Mouse (Mus musculus) spleen, embryonic (tissue): ENCODE measurements around the gene Baiap2l1.

Experiments used
- CTCF ChIA-PET: fragments of 350-600 bp; sonication (Branson Sonifier 250); formaldehyde crosslinking; loops from one replicate; lab custom pipeline; 2022; lab: Charles Lee

The Baiap2l1 gene

DNA sequence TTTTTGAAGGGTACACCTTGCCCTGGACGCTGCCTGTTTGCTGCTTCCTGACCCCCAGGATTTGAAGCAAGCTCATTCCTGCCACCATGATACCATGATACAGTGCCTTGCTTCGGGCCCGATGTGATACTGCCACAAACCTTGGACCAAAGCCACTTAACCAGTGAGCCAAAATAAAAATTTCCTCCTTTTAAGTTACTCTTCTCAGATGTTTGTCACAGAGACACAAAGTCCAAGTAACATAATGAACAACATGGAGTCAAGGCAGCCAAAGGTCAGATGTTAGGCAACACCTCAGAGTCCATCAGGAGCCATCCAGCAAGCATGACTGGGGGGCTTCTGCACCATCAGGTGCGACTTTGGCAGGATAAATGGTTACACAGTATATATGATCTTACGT is 125.4 kb downstream of the Baiap2l1 start:
- CTCF ChIA-PET = interaction anchor here (0.6 kb wide), 1 partner anchor 251 kb away, joined by 3 read pairs; no protein-coding TSS in a partner anchor

DNA sequence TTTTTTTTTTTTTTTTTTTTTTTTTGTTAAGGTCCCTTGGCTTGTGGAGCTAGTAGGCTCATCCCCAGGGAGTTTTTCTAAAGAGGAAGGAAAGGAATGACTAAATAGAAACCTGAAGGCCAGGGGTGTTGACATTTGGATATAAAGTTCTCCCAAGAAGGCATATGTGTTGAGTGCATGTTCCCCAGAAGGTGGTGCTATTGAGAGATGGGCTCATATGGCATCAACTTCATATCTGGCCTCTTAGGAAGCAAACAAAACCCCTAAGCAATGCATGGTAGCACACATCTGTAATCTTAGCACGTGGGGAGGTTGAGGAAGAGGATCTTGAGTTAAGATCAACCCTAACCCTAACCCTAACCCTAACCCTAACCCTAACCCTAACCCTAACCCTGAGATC is 126.5 kb downstream of the Baiap2l1 start:
- CTCF ChIA-PET = interaction anchor here (0.7 kb wide), 1 partner anchor 36 kb away, joined by 4 read pairs; no protein-coding TSS in a partner anchor

DNA sequence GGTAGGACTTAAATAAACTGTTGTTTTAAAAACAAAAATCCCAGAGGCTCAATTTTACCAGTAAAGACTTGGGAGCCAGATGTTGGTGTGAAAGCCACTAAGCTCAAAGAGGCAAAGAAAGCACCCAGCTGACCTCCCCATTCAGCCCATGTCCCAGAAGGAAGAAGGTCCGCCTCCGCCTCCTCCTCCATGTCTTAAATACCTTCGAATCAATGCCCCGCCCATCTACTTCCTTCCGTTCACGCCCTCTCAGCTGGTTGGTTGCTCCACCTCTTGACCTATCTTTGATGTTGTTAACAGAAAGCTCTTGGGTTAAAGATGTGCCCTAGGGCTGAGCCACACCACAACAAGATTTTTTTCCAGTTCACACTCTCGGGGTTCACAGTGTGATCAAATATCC is 127.7 kb downstream of the Baiap2l1 start:
- CTCF ChIA-PET = interaction anchor here (0.7 kb wide), 1 partner anchor 20 kb away, joined by 3 read pairs; no protein-coding TSS in a partner anchor

DNA sequence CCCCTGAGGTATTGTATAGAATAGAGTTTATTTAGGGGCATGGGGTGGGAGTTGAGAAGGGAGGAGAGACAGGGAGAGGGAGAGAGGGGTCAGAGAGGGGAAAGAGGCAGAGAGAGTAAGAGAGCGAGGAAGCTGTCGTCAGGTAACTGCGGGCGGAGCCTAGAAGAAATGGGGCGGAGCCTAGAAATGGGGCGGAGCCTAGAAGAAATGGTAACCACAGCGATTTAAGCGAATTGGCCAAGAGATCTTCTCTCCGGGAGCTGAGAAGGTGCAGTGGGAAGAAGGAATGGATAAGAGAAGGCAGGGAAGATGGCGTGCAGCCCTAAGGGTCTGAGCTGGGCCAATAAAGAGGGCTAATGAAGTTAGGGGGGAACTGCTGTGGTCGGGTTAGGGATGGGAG is 131.7 kb downstream of the Baiap2l1 start:
- CTCF ChIA-PET = no interaction called here

DNA sequence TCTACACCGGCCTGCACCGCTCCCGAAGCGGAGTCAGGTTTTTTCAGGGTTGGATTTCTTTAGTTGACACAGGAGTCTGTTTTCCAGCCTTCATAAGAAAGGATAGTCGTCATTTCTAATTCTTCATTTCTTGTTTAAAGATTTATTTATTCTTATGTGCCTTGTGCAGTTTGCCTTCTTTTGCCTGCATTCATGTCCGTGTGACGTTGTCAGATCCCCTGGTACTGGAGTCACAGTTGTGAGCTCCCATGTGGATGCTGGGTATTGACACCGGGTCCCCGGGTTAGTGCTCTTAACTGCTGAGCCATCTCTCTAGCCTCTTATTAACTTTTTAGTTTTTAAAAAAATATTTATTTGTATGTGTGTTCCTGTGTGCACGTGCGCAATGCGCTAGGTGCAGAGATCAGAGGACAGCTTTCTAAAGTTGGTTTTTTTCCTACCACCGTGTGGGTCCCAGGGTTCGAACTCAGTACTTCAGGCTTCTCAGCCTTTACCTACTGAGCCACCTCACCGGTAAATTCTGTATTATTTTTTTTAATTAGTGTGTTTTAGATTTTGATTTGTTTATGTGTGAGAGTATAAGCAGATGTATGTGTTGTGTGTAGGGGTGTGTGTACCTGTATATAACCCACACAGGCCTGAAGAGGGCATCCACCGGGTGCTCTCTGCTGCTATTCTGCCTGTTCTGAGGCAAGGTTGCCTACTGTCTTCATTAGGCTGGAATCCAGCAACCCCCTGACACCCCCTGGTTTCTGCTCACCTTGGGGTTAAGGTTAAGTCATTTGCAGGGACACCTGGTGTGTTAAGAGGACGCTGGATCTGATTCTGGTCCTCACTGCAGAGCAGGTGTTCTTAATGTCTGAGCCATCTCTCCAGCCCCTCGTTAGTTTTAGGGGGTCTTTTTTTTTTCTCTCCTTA is 133.8 kb downstream of the Baiap2l1 start:
- CTCF ChIA-PET = interaction anchor here (1.7 kb wide), 1 partner anchor 16 kb away, joined by 3 read pairs; no protein-coding TSS in a partner anchor

DNA sequence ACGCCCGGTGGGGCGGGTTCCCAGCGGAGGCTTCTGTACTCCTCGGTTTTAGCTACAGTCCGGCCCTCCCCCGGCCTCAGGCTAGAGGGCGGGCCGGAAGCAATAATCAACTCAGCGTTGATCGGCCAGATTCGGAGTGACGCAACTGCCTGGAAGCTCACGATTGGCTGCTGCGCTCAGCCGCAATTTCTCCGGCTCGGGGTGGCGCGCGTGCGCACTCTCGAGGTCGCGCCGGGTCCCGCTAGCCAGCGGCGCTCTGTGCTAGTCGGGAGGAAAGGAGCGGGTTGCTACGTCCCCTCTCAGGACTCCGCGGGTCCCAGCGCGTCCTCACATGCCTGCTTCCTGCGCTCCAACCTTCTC is 134.4 kb downstream of the Baiap2l1 start, which contains the start of gene Tecpr1:
Gene Tecpr1, minus strand, starts transcription at position 113 of the 360 bp plus-strand sequence.
- CTCF ChIA-PET = interaction anchor here (1.7 kb wide), 1 partner anchor 16 kb away, joined by 3 read pairs; no protein-coding TSS in a partner anchor

DNA sequence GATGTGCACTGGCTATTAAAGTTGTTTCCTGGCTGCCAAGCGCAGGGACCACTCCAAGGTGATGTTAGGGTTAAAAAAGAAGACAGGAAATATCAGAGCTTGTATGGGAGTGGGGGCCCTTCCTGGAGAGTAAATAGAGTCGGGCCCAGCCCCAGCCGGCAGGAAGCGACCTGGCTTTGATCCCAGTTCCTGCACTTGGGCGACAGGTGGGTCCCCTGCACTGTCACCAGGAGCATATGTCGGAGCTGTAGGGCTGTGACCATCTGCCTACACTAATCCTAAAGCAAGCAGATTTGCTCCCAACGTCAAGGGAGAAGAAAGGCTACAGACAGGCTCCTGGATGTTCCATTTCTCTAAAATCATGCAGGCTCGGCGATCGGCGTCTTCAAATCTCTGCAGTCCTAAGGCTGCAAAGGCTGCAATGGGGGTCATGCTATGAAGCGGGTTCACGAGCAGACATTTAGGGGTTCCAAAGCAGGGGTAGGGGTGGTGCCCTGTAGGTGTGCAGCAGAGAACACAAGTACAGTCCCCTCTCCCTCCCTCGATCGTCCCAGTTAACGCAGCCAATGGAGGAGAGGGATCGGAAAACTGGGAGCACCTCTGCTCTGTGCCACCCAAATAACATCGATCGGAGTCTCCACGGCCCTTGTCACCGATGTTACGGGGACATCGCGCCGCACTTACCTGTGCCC is 135.0 kb downstream of the Baiap2l1 start:
- CTCF ChIA-PET = interaction anchor here (0.6 to 1.7 kb wide), 4 partner anchors 15 to 828 kb away, joined by 3 to 4 read pairs (median 3); no protein-coding TSS in a partner anchor

DNA sequence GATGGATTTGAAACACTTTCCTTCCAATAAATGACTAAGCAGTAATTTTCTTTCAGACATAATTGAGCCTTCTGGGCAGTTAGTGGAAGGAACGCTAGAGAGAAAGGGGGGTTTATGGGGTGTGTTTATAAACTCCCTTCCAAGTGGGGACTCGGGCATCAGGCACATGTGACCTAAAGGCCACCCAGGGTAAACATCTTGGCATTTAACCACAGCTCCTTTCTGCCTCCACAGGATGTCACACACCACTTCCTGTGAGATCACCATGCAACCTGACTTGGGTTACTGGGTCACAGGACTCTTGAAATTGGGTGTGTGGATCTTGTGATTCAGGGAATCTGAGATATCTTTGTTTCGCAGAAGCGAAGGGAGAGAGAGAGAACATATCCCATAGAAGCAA is 136.6 kb downstream of the Baiap2l1 start:
- CTCF ChIA-PET = interaction anchor here (0.6 to 1.0 kb wide), 2 partner anchors 14 to 29 kb away, joined by 3 to 4 read pairs; no protein-coding TSS in a partner anchor

DNA sequence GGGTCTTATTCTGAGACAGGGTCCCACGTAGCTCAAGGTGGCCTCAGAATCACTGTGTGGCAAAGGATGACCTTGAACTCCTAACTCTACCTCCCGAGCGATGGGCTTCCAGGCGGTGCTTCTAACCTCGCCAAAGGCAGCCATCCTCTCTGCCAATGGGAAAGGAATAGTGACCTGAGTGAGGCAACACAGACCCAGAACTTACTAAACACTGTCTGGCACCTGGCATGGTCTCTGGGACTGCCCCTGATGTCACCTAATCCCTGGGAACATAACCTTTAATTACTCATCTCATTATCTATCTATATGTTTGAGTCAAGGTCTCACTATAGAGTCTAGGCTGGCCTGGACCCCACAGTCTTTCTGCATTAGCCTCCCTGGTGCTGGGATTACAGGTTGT is 138.0 kb downstream of the Baiap2l1 start:
- CTCF ChIA-PET = no interaction called here

DNA sequence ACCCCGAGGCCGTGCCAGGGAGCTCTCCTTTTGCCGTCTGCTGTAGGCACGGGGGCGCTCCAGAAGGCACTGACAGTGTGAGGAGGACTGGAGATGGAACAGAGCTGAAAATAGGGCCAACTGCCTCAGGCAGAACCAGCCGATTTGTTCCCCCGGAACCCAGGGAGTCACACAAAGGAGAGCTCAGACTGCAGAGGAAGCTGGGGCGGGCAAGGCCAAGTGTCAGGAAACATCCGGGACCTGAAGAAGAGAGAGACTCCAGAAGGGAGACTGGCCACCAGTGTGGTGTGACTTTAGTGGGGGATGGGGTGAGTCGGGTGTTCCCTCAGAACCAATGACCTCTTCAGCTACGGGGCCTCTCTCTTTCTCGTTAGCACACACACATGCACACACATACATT is 138.6 kb downstream of the Baiap2l1 start:
- CTCF ChIA-PET = interaction anchor here (0.6 to 1.1 kb wide), 3 partner anchors 12 to 53 kb away, joined by 3 read pairs; no protein-coding TSS in a partner anchor

DNA sequence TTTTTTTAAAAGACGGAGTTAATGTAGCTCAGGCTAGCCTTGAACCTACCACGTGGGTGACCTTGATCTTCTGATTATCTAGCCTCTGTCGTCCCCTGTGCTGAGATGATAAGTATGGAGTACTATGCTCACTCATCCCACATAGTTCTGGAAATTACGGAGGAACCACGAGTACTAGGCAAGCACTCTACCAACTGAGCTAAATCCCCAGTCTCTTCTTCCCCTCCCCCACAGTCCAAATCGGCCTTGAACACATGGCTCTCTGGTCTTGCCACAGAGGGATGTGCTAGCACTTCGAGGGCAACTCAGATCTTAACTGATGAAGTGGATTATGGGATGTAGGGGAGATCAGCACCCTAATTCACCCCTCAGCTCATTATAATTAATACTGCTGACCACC is 139.9 kb downstream of the Baiap2l1 start:
- CTCF ChIA-PET = interaction anchor here (1.1 kb wide), 1 partner anchor 10 kb away, joined by 3 read pairs; no protein-coding TSS in a partner anchor

DNA sequence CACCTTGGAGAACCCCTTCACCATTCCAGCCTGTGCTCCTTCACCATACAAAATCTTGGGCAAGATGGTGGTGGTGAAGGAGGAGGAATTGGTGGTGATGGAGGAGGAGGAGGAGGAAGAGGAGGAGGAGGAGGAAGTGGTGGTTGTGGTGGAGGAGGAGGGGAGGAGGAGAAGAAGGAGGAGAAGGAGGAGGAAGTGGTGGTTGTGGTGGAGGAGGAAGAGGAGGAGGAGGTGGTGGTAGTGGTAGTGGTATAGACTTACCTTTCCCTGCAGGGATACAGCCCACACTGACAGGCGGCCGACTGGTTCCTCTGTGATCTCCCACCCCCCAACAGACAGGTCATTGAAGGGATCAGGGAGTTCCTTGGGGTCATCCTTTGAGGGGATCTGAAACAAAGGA is 141.9 kb downstream of the Baiap2l1 start:
- CTCF ChIA-PET = no interaction called here
